Mouse (Mus musculus) urinary bladder, postnatal 25 days (tissue): Measurements from ENCODE around the gene Papss2.

ENCODE experiments used
- DNase-seq: peaks from one replicate; pipeline ENCODE4 v3.0.0; 2022; ENCODE audit warnings: low spot score

The Papss2 gene

GRCm38 (mm10) chr19:32595506-32596286 lies at the start of gene Papss2:
Gene Papss2, plus strand, starts transcription at chr19:32595790.
- DNase-seq, result peak; percentile 59

- DNase-seq, result no peak
Measured at GRCm38 (mm10) chr19:32547396-32547795, 48.2 kb upstream of the Papss2 start.

GRCm38 (mm10) chr19:32548202-32548601 lies 47.4 kb upstream of the Papss2 start:
- DNase-seq, result no peak

- no peak for DNase-seq
Measured at GRCm38 (mm10) chr19:32550446-32550845, 45.1 kb upstream of the Papss2 start.

- DNase-seq, result no peak
Measured at GRCm38 (mm10) chr19:32551442-32551841, 44.1 kb upstream of the Papss2 start.

- DNase-seq, result no peak
Measured at GRCm38 (mm10) chr19:32552106-32552505, 43.5 kb upstream of the Papss2 start.

GRCm38 (mm10) chr19:32553310-32553709 lies 42.3 kb upstream of the Papss2 start:
- no peak for DNase-seq

- DNase-seq, result no peak
Measured at GRCm38 (mm10) chr19:32555257-32555656, 40.3 kb upstream of the Papss2 start.

GRCm38 (mm10) chr19:32567025-32567424 lies 28.6 kb upstream of the Papss2 start:
- DNase-seq, result no peak

GRCm38 (mm10) chr19:32567447-32567846 lies 28.1 kb upstream of the Papss2 start:
- no peak for DNase-seq

GRCm38 (mm10) chr19:32568470-32568869 lies 27.1 kb upstream of the Papss2 start:
- DNase-seq, result no peak

- no peak for DNase-seq
Measured at GRCm38 (mm10) chr19:32568961-32569653, 26.5 kb upstream of the Papss2 start.

- no peak for DNase-seq
Measured at GRCm38 (mm10) chr19:32569725-32570124, 25.9 kb upstream of the Papss2 start.

GRCm38 (mm10) chr19:32572191-32572590 lies 23.4 kb upstream of the Papss2 start:
- no peak for DNase-seq

GRCm38 (mm10) chr19:32573259-32573658 lies 22.3 kb upstream of the Papss2 start:
- DNase-seq, result no peak

GRCm38 (mm10) chr19:32574846-32575245 lies 20.7 kb upstream of the Papss2 start:
- DNase-seq, result no peak

- no peak for DNase-seq
Measured at GRCm38 (mm10) chr19:32577749-32578148, 17.8 kb upstream of the Papss2 start.

- DNase-seq, result no peak
Measured at GRCm38 (mm10) chr19:32583091-32583766, 12.4 kb upstream of the Papss2 start.

- no peak for DNase-seq
Measured at GRCm38 (mm10) chr19:32587727-32588126, 7.9 kb upstream of the Papss2 start.

- DNase-seq, result no peak
Measured at GRCm38 (mm10) chr19:32592749-32593148, 2.8 kb upstream of the Papss2 start.

- DNase-seq, result no peak
Measured at GRCm38 (mm10) chr19:32593870-32594269, 1.7 kb upstream of the Papss2 start.

- no peak for DNase-seq
Measured at GRCm38 (mm10) chr19:32595131-32595505, 472 bp upstream of the Papss2 start.

- DNase-seq, result no peak
Measured at GRCm38 (mm10) chr19:32599006-32599405, 3.4 kb downstream of the Papss2 start.
